Mouse (Mus musculus) ovary, adult 10 weeks (tissue): ENCODE measurements around the gene Gm21292. TPM values are rescaled to one million over a fixed set of nuclear protein-coding genes. Genes with fewer than 3 reads are reported as not detected.

Experiments used
- polyA plus RNA-seq: library from polyadenylated mRNA; stranded (reverse); fragments of 350-450 nt; fragmentation: Illumina TruSeq; extraction: RNeasy Lipid Tissue Mini Kit (QIAGEN cat#74804); gene quantifications from one replicate; pipeline ENCODE4 v1.2.3, GENCODE M21; 2014

Gene Gm21292
- polyA plus RNA-seq: not detected

GRCm38 (mm10) chrY:9133824-9134223 is at the start of gene Gm21292:
Gene Gm21292 (minus strand): TSS chrY:9133924.

Other genes starting within 250 kb of the Gm21292 start
- gene Gm21721, start 68.3 kb upstream of the Gm21292 start, polyA plus RNA-seq: not detected
- gene Gm21812, start 213.3 kb upstream of the Gm21292 start, polyA plus RNA-seq: not detected